Mouse (Mus musculus): Measurements from ENCODE around the gene Olfr190.

DNA sequence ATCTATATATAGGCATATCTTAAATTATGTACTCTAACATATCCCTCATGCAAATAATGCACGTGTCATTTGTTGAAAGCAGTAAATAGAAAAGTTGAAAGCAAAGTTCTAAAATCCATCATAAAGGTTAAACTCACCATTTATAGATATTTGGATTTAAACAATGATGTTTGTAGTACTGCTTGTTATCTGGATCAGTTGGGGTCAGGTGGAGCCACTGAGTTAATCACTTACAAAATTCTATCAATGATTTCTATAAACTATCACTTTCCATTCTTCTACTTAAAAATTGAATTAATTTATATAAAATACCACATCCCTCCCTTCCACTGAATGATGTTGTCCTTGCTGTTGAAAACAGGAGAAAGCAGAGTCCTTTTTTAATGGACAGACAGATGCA lies 28.9 kb downstream of the Olfr190 start:
- TF ChIP-seq MAFK (IDR thresholded peaks at IDR 0.05; ENCODE audit: insufficient read depth, low read depth, low read length) (no peak), CHD2 (IDR thresholded peaks at IDR 0.05; ENCODE audit: low read depth, low read length) (no peak)
